Mouse (Mus musculus) embryonic fibroblast, embryonic 13.5 days (primary cell): ENCODE results near the gene Nfkb1.

Experiments
- CTCF ChIP-seq: IDR thresholded peaks from 2 replicates; pipeline ENCODE4 v1.5.1; 2011; ENCODE audit warnings: mild to moderate bottlenecking, control low read depth, low read length, moderate library complexity, borderline replicate concordance; ENCODE audit not compliant: insufficient read depth
- POLR2A ChIP-seq: IDR thresholded peaks from 2 replicates; pipeline ENCODE4 v1.6.1; 2011; ENCODE audit warnings: low read depth, mild to moderate bottlenecking, control low read depth, low read length, moderate library complexity

- TF ChIP-seq CTCF, result no peak
- TF ChIP-seq POLR2A, result no peak
These were observed 119.8 kb downstream of the Nfkb1 start for GRCm38 (mm10) chr3:135571540-135571939.
